Mouse (Mus musculus) kidney, postnatal 36 days (tissue): Measurements from ENCODE around the gene Eya2.

Experiments
- DNase-seq, 2 experiments: peaks; one replicate each; pipeline ENCODE4 v3.0.0; 2021 to 2022; ENCODE audit warnings: mixed read lengths in 2 of 2

Gene Eya2

GRCm38 (mm10) chr2:165719382-165719781, 124.5 kb downstream of the Eya2 start:
- no peak for DNase-seq

- peak in 1 of 2 experiments; percentile 19 for DNase-seq
Measured at GRCm38 (mm10) chr2:165721941-165722340, 127.1 kb downstream of the Eya2 start.

DNA sequence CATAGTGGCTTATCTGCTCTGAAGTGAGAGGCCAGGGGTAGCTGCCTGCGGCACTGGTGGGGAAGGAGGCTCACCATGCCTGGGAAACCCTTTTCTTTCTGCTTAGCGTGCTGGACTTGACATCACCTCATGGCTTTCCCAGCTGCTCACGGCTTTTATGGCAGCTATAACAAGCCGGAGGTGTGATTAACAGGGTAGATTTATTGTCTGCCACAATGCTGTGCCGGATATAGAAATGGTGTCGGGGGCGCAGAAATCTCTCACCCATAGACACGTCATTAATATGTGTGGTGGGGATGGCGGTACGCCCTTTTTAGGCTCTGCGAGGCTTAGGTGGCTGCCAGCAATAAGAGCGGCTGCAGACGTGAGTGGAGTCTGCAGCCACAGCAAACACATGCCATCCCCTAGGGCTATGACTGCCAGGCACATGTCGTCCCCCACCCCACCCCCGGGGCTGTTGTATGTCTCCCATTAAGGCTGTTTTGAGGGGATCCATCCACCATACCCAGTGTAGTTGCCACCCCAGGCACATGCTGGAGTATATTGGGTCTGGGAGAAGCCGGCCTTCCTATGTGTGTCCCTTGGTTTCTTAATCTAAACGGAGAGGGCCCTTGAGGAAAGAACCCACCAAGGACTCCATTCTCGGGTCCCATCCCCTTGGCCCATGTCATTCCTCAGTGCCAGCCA, 137.9 kb downstream of the Eya2 start:
- no peak for DNase-seq

DNA sequence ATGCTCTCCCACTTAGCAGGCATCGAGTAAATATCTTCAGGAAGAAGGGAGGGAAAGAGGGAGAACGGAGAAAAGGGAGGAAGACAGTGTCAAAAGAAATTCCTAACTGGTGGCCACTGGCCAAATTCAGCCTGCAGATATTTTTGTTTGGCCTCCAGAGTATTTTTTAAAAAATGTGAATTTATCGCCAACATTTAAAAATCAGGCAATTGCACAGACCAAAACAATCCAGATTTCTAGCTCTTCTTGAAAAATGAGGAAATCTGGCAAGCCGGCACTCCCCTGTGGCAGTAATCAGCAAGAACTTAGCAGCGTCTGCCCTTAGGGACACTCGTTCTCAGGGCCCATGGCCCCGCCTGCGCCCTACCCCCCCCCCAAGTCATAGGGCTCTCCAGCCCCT, 138.9 kb downstream of the Eya2 start:
- peak; percentile 23 to 35 for DNase-seq

- DNase-seq: no peak
Measured at GRCm38 (mm10) chr2:165736297-165736696, 141.5 kb downstream of the Eya2 start.

- DNase-seq: no peak
Measured at GRCm38 (mm10) chr2:165740381-165740780, 145.5 kb downstream of the Eya2 start.

DNA sequence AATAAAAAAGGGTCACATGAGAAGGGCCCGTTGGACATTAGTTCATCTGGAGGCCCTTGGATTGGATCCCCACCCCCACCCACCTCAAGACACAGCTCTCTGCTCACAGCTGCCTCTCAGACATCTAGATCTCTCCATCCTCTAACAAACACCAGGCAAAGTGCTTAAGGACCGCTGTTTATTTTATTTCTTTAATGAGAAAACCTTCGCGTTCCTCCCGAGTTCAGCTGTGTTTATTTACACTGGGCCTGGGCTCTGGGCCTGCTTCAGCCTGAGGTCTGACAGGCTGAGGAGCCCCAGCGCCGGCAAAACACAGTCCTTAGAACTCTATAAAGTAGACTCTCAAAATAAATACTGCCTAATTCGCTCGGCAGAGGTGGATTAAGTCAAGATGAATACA, 146.2 kb downstream of the Eya2 start:
- no peak for DNase-seq

GRCm38 (mm10) chr2:165741526-165742050, 146.8 kb downstream of the Eya2 start:
- no peak for DNase-seq

DNA sequence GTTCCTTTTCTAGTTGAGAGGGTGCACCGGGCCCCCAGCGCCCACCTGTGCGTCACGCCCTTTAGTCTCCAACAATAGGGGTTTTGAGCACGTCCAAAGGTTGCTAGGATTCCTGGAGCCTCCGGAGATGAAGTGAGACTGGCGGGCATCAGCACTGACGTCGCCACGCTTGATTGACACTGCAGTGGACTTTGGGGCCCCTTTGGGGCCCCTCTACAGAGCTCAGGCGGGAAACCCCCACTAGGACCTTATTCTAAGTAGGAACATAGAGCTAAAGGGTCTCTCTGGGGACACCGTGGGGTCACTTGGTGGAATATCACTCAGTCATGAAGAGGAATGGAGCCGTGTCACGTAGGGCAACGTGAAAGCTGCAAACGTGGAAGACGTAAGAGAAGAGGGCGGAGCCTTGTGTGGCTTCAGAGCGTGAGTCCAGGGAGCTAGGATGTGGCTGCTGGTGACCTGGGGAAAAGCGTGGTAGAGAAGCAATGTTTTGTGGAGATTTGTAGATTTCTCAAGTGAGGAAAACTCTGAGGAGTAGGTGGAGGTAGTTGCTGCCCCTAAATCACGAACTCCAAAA, 147.5 kb downstream of the Eya2 start:
- no peak for DNase-seq

GRCm38 (mm10) chr2:165745306-165746098, 150.7 kb downstream of the Eya2 start:
- DNase-seq: peak in 1 of 2 experiments; percentile 23

DNA sequence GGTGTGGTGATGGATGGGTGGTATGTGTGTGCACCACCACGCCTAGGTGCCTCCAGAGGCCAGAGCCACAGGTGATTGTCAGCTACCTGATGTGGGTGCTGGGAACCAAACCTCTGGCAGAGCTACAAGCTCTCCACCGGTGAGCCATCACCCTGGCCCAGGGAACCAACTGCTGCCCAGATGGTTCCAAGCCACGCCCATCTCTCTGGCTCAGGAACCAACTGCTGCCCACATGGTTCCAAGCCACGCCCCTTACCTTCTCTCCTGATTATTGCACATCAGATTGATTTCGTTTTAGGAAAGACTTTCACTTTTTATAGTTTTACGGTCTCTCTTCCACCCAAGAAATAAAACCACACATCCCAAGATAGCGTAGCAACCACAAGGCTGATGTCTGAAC, 153.1 kb downstream of the Eya2 start:
- DNase-seq: no peak

- no peak for DNase-seq
Measured at GRCm38 (mm10) chr2:165748426-165748825, 153.6 kb downstream of the Eya2 start.

DNA sequence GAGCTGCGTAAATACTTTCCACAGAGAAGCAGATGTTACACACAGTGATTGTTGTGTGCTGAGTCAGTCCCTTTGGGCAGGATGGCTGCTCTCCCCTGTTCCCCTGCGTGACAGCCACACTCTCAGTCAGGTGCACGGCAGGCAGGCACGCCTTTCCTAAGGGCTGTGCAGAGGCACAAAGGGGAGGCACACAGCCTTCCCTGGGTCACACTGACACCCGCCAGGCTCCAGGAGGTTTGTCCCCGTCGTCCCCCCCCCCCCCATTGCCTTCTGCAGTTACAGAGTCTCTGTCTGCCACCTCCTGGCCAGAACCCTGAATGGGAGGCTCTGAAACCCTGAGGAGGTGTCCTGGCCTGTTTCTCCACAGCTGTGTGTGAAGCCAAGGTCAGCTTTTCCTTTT, 156.2 kb downstream of the Eya2 start:
- DNase-seq: peak in 1 of 2 experiments; percentile 48

GRCm38 (mm10) chr2:165752704-165753103, 157.9 kb downstream of the Eya2 start:
- DNase-seq: no peak

GRCm38 (mm10) chr2:165757799-165758198, 163.0 kb downstream of the Eya2 start:
- DNase-seq: no peak

DNA sequence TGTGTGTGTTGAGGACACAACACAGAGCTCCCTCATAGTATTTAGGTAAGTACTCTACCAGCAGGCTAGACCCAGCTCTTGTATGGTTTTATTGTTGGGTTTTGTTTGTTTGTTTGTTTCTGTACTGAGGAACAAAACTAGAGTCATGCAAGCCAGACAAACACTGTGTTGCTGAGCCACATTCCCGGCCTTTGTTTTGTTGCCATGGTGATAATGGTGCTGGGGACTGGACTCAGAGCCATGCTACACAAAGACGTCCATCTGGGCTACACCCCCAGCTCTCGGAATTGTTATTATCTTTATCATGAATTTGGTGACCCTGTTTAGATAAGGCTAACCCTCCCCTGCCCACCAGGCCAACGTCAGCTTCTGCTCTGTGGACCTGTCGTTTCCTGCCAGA, 163.7 kb downstream of the Eya2 start:
- DNase-seq: no peak

GRCm38 (mm10) chr2:165759421-165759985, 164.7 kb downstream of the Eya2 start:
- no peak for DNase-seq

DNA sequence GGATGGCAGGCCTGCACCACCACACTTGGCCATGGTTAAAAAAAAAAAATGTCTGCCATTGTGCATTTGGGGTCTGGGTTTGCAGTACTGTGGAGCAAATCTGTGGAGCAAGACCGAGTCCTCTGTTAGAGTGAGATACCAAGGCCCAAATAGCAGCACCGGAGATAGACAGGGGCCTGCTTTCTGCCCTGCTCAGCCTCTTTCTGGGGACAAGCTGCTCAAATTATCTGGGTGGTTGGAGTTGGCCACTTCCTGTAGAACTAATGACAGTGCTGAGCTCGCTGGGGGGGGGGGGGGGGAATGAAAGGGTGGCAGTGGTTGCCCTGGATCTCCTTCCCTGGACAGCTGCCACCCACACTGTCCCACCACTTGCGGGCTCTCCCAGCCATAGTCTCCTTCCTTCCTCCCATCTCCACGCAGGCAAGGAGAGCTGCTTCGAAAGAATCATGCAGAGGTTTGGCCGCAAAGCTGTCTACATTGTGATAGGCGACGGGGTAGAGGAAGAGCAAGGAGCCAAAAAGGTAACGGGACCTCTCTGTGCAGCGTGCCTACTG, 174.1 kb downstream of the Eya2 start:
- no peak for DNase-seq

DNA sequence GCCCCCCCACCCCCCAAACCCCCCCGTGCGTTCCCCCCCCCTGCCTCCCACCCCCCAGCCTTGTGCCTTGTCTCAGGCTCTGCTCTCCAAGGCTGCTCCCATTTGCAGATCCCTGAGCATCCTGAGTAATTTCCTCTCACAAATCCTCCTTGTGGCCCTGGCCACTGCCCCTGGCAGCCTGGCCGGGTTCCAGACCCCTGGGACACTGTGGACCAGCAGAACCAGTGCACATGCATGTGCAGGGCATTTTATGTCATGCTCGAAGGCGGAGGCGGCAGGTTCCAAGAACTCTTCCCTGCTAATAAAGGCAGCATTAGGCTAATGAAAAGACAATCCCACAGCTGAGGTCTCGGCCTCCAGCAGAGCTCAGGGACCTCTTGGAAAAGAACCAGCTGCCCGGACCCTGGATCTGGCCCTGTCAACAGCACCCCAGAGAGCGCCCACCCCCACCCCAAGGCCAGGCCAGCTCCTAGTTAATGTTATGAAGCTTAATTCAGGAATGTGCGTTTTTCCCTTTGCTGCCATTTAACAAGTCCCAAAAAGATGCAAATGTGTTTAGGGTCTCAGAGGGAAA, 174.6 kb downstream of the Eya2 start:
- DNase-seq: no peak

DNA sequence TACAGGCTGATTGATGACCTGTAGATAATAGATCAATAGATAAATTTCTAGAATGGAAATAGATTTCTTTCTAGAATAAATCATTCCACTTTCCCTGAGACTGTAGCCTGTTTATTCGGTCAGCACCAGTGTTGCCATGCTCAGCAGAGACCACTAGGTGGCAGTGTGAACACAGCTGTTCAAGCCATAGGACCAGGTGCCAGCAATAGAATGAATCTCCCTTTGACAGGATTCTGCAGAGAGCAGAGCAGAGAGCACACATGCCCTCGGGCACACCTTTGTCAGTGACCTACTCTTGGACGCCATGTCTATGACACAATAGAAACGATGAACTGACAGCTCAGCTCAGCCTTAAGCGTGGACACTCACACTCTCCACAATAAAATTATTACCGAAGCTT, 184.1 kb downstream of the Eya2 start:
- DNase-seq: peak; percentile 76 to 82

DNA sequence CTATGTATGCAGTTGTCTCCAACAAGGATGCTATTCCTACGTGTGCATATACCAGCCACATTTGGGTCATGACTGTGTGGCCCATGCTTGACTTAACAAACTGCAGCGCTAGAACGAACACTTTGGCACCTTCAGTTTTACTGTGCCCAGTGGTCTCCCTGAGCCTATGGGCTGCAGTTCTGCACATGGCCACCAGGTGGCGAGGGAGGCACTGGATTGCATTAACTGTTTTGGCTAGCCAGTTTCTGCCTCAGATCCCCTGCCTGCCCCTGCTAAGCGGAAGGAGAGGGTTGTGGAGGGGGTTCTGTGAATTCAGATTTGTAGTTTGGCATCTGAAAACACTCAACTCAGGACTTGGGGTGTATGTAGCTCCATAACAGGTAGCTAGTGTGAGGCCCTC, 187.5 kb downstream of the Eya2 start:
- peak; percentile 67 to 88 for DNase-seq

DNA sequence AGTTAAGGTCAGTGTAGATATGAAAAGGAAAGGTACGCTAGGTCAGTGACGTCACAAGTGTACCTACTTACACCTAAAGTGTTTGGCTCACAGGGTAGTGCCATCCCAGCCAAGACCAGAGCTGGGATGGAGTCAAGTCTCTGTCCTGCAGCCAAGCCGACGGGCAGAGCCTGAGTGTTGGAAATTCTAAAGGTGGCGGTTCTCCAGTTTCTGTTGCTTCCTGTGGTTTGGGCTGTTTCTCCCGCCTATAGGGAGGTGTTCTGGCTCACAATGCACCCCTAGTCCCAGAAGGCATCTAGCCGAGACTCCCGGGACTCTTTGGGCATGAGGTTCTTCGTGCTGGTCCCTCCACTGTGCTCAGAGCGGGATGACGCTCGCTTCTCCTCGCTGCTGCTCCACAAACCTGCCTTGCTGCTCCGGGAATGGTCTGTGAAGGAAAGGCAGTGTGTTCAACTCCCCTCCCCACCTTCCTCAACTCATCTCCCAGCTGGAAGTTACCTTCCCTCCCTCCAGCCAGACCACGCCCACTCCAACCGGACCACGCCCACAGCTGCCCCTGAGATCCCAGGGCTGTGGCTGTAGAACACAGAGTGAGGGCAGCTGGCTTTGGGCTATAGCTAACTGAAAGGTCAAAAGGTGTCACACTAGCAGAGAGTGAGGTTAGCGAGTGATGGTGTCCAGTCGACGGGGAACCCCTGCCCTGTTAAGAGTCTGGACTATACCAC, 190.6 kb downstream of the Eya2 start:
- DNase-seq: no peak
